Mouse (Mus musculus) midbrain, embryonic 11.5 days (tissue): ENCODE measurements around the gene Gm6525. TPM values are rescaled to one million over a fixed set of nuclear protein-coding genes. Genes with fewer than 3 reads are reported as not detected.

ENCODE experiments used
- ATAC-seq: fragments of 200-750 bp; cut with Nextera tagmentation; 2 replicates; pipeline ENCODE4 v1.8.0; 2017; ENCODE audit warnings: moderate TSS enrichment, moderate library complexity; ENCODE audit not compliant: low FRiP score
- DNase-seq: peaks from one replicate; pipeline ENCODE4 v3.0.0; 2015; ENCODE audit warnings: low spot score; ENCODE audit errors: missing footprints
- H3K27ac ChIP-seq: fragments of 300-500 bp; sonication (generic); 2 replicates; pipeline ENCODE4 v1.5.1; 2014; ENCODE audit warnings: low read depth, low read length
- H3K27me3 ChIP-seq: fragments of 300-500 bp; sonication (generic); 2 replicates; pipeline ENCODE4 v1.6.1; 2014; ENCODE audit warnings: mild to moderate bottlenecking, low read length, moderate library complexity, mixed read lengths; ENCODE audit not compliant: control insufficient read depth, insufficient read depth
- H3K36me3 ChIP-seq: fragments of 300-500 bp; sonication (generic); 2 replicates; pipeline ENCODE4 v1.6.1; 2014; ENCODE audit warnings: mild to moderate bottlenecking, low read length, moderate library complexity, mixed read lengths; ENCODE audit not compliant: control insufficient read depth, insufficient read depth
- H3K4me1 ChIP-seq: fragments of 300-500 bp; sonication (generic); 2 replicates; pipeline ENCODE4 v1.6.1; 2014; ENCODE audit warnings: low read length; ENCODE audit not compliant: control insufficient read depth, insufficient read depth
- H3K4me2 ChIP-seq: fragments of 300-500 bp; sonication (generic); 2 replicates; pipeline ENCODE4 v1.6.1; 2014; ENCODE audit warnings: mild to moderate bottlenecking, moderate library complexity
- H3K4me3 ChIP-seq: fragments of 300-500 bp; sonication (generic); 2 replicates; pipeline ENCODE4 v1.5.1; 2014; ENCODE audit warnings: low read depth, low read length
- H3K9ac ChIP-seq: fragments of 300-500 bp; sonication (generic); 2 replicates; pipeline ENCODE4 v1.6.1; 2014; ENCODE audit warnings: low read length
- H3K9me3 ChIP-seq: fragments of 300-500 bp; sonication (generic); 2 replicates; pipeline ENCODE4 v1.6.1; 2016; ENCODE audit warnings: low read length; ENCODE audit not compliant: control insufficient read depth
- WGBS: fragments of 180-500 bp; shearing (Covaris S2); extraction: QIAGEN DNeasy Blood & Tissue Kit; methylation state at CpG from one replicate; pipeline ENCODE4 v1.1.7; 2014; 5-methylcytosine and 5-hydroxymethylcytosine counted together
- polyA plus RNA-seq: library from polyadenylated mRNA; unstranded; fragments of >200 nt; fragmentation: Nextera tagmentation; extraction: Ambion mirVana; gene quantifications from 2 replicates; pipeline ENCODE4 v1.2.1, GENCODE M21; 2014

The Gm6525 gene
- polyA plus RNA-seq, 1 experiment from 2014 or later, result 0.83 TPM

DNA sequence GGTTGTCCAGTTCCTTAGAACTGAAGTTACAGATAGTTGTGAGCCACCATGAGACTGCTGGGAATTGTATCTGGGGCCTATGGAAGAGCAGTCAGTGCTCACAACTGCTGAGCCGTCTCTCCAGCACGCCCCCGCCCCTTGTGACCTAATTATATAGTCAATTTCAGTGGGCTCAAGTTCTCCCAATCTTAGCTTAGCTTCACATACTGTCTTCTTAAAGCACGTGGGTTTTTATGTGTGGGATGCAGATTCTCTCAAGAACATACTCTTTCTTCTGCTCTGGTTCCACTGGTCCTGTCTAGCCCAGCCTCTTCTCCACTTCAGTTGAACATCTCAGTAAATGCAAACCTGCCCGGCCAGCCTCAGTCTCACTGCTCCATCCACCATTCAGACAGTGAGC is 30.7 kb downstream of the Gm6525 start:
- H3K9me3 ChIP-seq, result no peaks in the 10 kb centered on the region
- H3K4me1 ChIP-seq, result no peaks in the 10 kb centered on the region
- 91% methylated on average over 5 of the region's 5 CpGs for WGBS
- no peak overlapping the region for H3K4me2 ChIP-seq
- DNase-seq, result no peak
- no peaks in the 10 kb centered on the region for H3K27me3 ChIP-seq
- no peak for ATAC-seq
- no peak overlapping the region for H3K4me3 ChIP-seq
- H3K36me3 ChIP-seq, result peaks cover 15% of the 10 kb centered on the region
- no peak overlapping the region for H3K9ac ChIP-seq
- no peak overlapping the region for H3K27ac ChIP-seq

DNA sequence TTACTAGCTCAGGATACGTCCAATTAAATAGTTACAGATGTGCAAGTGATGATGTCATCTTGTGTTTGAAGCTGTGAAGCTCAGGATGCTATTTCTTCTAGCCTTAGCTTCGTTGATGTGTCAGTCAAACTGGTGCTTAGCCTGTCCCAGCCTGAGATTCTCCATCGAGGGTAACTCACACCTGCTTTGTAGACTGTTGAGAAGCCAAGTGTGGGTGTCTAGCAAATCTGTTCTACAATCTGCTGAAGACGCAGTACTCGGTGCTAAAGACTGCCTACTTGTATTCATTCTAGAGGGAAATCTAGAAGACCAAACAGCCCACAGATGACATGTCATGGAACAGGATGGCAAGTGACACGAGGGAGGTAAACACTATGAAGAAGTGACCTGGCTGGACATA is 31.7 kb downstream of the Gm6525 start:
- Histone ChIP-seq H3K36me3 (peaks cover 12% of the 10 kb centered on the region), H3K4me3 (no peak overlapping the region), H3K9ac (no peak overlapping the region), H3K4me2 (no peak overlapping the region), H3K9me3 (no peaks in the 10 kb centered on the region), H3K4me1 (no peaks in the 10 kb centered on the region), H3K27ac (no peak overlapping the region), H3K27me3 (no peaks in the 10 kb centered on the region)
- 93% methylated on average over 6 of the region's 6 CpGs for WGBS
- DNase-seq (no peak), ATAC-seq (no peak)

DNA sequence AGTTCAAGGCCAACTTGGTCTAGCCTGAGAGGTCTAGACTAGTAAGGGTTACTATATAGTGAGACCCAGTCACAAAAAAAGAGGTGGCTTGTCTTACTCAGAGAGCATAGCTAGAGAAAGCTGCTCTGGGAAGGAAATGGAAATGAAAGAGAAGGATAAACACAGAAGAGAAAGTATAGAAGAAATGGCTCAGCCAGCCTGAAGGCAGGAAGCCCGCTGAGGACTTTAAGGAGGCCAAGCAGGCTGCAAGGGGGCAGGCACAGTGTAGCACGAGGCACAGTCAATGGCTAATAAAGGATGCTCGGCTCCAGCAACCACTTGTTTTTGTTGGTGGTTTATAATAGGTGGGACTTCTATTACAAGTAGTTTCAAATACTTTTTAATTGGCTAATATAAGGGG is 32.2 kb downstream of the Gm6525 start:
- H3K27ac ChIP-seq, result no peak overlapping the region
- 96% methylated on average over 3 of the region's 3 CpGs for WGBS
- peaks cover 12% of the 10 kb centered on the region for H3K36me3 ChIP-seq
- H3K4me3 ChIP-seq, result no peak overlapping the region
- DNase-seq (no peak), ATAC-seq (no peak)
- no peak overlapping the region for H3K4me2 ChIP-seq
- H3K27me3 ChIP-seq, result no peaks in the 10 kb centered on the region
- H3K9ac ChIP-seq, result no peak overlapping the region
- H3K9me3 ChIP-seq, result no peaks in the 10 kb centered on the region
- peaks cover 1% of the 10 kb centered on the region for H3K4me1 ChIP-seq

DNA sequence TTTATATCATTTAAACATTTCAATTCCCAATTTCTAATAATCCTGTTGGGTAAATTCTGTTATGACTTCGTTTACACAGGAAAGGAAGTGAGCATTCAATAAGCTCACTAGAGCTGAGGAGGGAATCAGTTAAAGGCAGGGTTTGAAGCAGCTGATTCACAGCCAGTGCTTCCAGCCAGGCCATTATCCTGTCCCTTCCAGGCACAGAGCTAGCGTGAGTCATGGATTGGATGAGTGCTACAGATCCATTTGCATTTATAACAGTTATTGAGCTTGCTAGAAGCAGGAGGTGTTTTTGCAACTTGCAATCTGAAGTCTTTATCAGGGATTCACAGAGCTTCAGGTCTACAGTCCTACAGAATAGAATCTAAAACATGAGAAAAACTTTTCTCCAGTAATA is 33.5 kb downstream of the Gm6525 start:
- DNase-seq (no peak), ATAC-seq (no peak)
- peaks cover 3% of the 10 kb centered on the region for H3K4me1 ChIP-seq
- H3K4me3 ChIP-seq, result no peak overlapping the region
- peaks cover 12% of the 10 kb centered on the region for H3K36me3 ChIP-seq
- WGBS, result 74% methylated on average over 2 of the region's 2 CpGs
- H3K9ac ChIP-seq, result no peak overlapping the region
- H3K9me3 ChIP-seq, result no peaks in the 10 kb centered on the region
- H3K27me3 ChIP-seq, result no peaks in the 10 kb centered on the region
- no peak overlapping the region for H3K4me2 ChIP-seq
- no peak overlapping the region for H3K27ac ChIP-seq

DNA sequence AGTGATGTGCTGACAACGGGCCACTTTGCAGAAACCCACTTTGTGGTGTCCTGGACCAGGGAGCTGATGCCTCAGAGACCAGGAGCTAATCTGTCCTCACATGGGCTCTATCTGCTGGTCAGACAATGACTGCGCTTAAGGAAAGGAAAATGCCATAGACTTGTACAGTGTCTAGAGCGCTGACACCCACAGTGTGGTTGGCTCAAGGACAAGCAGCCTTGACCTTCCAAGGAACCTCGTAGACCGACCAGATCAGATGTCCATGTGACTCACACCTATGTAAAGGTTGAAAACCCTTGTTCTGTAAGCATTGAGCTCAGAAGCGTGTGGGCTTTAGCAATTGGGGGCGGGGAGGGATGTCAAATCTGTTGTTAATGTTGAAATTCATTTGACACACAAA is 34.6 kb downstream of the Gm6525 start:
- 97% methylated on average over 7 of the region's 7 CpGs for WGBS

DNA sequence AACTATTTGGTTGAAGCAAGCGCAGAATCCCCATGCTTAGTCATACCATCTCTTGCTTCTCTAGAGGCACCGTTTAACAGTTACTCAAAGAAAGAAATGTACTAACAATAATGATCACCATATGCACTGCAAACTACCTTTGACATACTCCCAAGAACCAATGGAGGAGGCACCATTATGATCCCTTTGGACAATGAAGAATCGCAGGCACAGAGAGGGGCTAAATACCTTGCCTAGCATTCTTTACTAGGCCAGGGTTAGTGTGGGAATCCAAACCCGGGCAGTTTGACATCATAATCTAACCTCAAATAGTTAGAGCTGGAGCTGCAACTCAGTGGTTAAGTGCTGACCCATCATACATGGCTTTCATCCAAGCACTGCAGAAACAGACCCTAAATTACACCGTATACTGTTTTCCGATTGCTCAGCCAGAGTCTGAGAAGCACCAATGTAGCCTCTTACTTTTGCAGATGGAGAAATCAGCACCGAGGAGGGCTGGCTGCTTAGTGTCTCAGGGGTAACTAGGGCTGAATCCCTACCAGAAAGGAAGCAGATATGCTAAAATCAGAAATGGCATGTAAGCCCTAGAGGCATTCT is 35.1 kb downstream of the Gm6525 start:
- peaks cover 3% of the 10 kb centered on the region for H3K4me1 ChIP-seq
- H3K36me3 ChIP-seq, result peaks cover 12% of the 10 kb centered on the region
- no peaks in the 10 kb centered on the region for H3K9me3 ChIP-seq
- H3K27ac ChIP-seq, result no peak overlapping the region
- DNase-seq (no peak), ATAC-seq (no peak)
- WGBS, result 94% methylated on average over 7 of the region's 7 CpGs
- H3K4me2 ChIP-seq, result no peak overlapping the region
- no peaks in the 10 kb centered on the region for H3K27me3 ChIP-seq
- no peak overlapping the region for H3K4me3 ChIP-seq
- no peak overlapping the region for H3K9ac ChIP-seq

More for the DNA sequence above, 34.6 kb downstream of the Gm6525 start:
- ATAC-seq, result no peak
- DNase-seq, result no peak
- Histone ChIP-seq H3K27ac (no peak overlapping the region), H3K9ac (no peak overlapping the region), H3K27me3 (no peaks in the 10 kb centered on the region), H3K4me2 (no peak overlapping the region), H3K36me3 (peaks cover 12% of the 10 kb centered on the region), H3K4me1 (peaks cover 3% of the 10 kb centered on the region), H3K9me3 (no peaks in the 10 kb centered on the region), H3K4me3 (no peak overlapping the region)

DNA sequence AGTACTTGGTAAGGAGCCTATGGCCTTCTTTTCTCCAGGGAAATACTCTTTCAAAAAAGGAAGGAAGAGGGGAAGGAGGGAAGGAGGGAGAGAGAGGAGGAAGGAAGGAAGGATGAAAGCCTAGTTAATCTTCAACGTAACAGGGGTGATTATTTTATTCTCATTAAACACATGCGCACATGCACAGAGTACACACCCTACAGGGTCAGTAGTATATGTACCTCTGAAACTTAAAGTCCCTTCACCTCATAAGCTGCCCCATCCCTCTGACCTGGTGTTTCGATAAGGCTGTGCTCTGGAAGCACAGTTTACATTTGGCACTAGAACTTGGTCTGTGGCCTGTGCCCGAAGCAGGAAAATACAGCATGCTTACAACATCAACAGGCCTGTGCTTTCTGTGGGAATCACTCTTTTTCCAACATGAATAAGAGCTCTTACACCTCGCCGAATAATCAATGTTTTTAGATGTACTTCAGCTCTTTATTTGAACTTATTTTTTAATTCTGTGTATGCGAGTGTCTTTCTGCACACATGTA is 37.5 kb downstream of the Gm6525 start:
- Histone ChIP-seq H3K4me2 (no peak overlapping the region), H3K9ac (no peak overlapping the region), H3K4me1 (peaks cover 9% of the 10 kb centered on the region), H3K36me3 (peaks cover 5% of the 10 kb centered on the region), H3K27ac (no peak overlapping the region), H3K27me3 (no peaks in the 10 kb centered on the region), H3K9me3 (no peaks in the 10 kb centered on the region), H3K4me3 (no peak overlapping the region)
- 91% methylated on average over 7 of the region's 7 CpGs for WGBS
- ATAC-seq, result no peak
- DNase-seq, result no peak

DNA sequence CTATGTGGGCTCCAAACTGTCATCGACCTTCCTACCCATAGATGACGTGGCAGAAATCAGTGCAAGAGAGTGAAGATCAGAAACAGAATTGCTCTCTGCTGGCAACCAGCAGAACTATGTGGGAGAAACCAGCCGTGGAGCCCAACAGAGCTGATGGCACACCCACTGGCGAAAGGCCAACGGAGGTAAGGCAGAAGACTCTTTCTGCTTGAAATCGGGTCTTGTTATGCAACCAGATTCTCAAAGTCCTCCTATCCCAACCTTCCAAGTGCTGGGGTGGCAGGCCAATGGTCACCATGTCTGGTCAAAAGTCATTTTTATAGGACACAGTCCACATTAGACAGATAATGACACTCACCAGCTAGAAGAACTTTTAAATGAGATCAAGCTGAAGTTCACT is 40.6 kb downstream of the Gm6525 start:
- Histone ChIP-seq H3K27me3 (no peaks in the 10 kb centered on the region), H3K36me3 (no peaks in the 10 kb centered on the region), H3K9ac (no peak overlapping the region), H3K4me3 (no peak overlapping the region), H3K9me3 (no peaks in the 10 kb centered on the region), H3K27ac (no peak overlapping the region), H3K4me2 (no peak overlapping the region), H3K4me1 (peaks cover 26% of the 10 kb centered on the region)
- WGBS, result 84% methylated on average over 6 of the region's 6 CpGs
- no peak for DNase-seq
- ATAC-seq, result no peak

DNA sequence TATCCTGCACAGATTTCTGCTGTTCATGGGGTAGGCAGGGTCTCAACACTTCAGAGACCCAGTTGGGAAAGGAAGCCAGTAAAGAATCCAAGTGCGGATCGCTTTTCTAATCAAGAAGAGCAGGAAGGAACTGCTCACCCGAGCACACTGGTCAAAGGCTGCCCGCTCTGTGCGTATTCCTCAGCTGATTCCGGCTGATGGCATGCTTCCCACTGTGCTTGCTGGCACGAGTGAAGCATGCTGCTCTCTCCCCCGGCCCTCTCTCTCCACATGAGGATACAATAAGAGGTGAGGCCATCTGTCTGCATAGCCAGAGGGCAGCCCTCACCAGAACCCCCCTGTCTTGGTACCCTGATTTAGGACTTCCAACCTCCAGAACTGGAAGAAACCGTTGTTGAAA is 41.3 kb downstream of the Gm6525 start:
- Histone ChIP-seq H3K9ac (no peak overlapping the region), H3K4me1 (peaks cover 26% of the 10 kb centered on the region)
- no peak for DNase-seq

More for the DNA sequence above, 41.3 kb downstream of the Gm6525 start:
- no peak overlapping the region for H3K4me3 ChIP-seq
- H3K4me2 ChIP-seq, result no peak overlapping the region
- no peaks in the 10 kb centered on the region for H3K36me3 ChIP-seq
- no peaks in the 10 kb centered on the region for H3K9me3 ChIP-seq
- no peak overlapping the region for H3K27ac ChIP-seq
- H3K27me3 ChIP-seq, result no peaks in the 10 kb centered on the region
- WGBS, result 67% methylated on average over 9 of the region's 9 CpGs
- ATAC-seq, result no peak
